Mouse (Mus musculus): ENCODE results near the gene Gm17332. TPM values are rescaled to one million over a fixed set of nuclear protein-coding genes. Genes with fewer than 3 reads are reported as not detected.

Gm17332 gene
- polyA plus RNA-seq, 1 experiment from 2014 or later: not detected

Other genes with a start within 250 kb of the Gm17332 start
- 7.5 and 8.2 TPM in 2 replicates for gene Erlec1, start 228.1 kb downstream of the Gm17332 start, polyA plus RNA-seq (2016; fragmentation: Nextera tagmentation; extraction: Ambion mirVana)
- 10.2 and 11.0 TPM in 2 replicates for gene Chac2, start 196.1 kb downstream of the Gm17332 start, polyA plus RNA-seq (2016; fragmentation: Nextera tagmentation; extraction: Ambion mirVana)
- gene Stc2, start 187.6 kb upstream of the Gm17332 start, polyA plus RNA-seq (2016; fragmentation: Nextera tagmentation; extraction: Ambion mirVana): 0.90 and 1.5 TPM in 2 replicates